Mouse (Mus musculus) hindbrain, embryonic 13.5 days (tissue): ENCODE results near the gene Tbc1d2. TPM values are rescaled to one million over a fixed set of nuclear protein-coding genes. Genes with fewer than 3 reads are reported as not detected.

Source experiments
- ATAC-seq: fragments of 200-750 bp; cut with Nextera tagmentation; 2 replicates; pipeline ENCODE4 v1.8.0; 2017; ENCODE audit warnings: moderate TSS enrichment; ENCODE audit not compliant: low FRiP score
- H3K27ac ChIP-seq: fragments of 300-500 bp; sonication (generic); 2 replicates; pipeline ENCODE4 v1.5.1; 2015; ENCODE audit warnings: inconsistent platforms, mild to moderate bottlenecking, moderate library complexity
- H3K27me3 ChIP-seq: fragments of 300-500 bp; sonication (generic); 2 replicates; pipeline ENCODE4 v1.6.1; 2015; ENCODE audit warnings: mild to moderate bottlenecking, inconsistent platforms
- H3K36me3 ChIP-seq: fragments of 300-500 bp; sonication (generic); 2 replicates; pipeline ENCODE4 v1.6.1; 2015; ENCODE audit warnings: mild to moderate bottlenecking, inconsistent platforms
- H3K4me1 ChIP-seq: fragments of 300-500 bp; sonication (generic); replicated peaks from 2 replicates; pipeline ENCODE4 v1.6.1; 2015; ENCODE audit warnings: inconsistent platforms
- H3K4me2 ChIP-seq: fragments of 300-500 bp; sonication (generic); 2 replicates; pipeline ENCODE4 v1.6.1; 2015; ENCODE audit warnings: inconsistent platforms, mild to moderate bottlenecking, moderate library complexity
- H3K4me3 ChIP-seq: fragments of 300-500 bp; sonication (generic); 2 replicates; pipeline ENCODE4 v1.5.1; 2015; ENCODE audit warnings: mild to moderate bottlenecking, inconsistent platforms
- H3K9ac ChIP-seq: fragments of 300-500 bp; sonication (generic); 2 replicates; pipeline ENCODE4 v1.6.1; 2015; ENCODE audit warnings: mild to moderate bottlenecking, inconsistent platforms
- H3K9me3 ChIP-seq: fragments of 300-500 bp; sonication (generic); 2 replicates; pipeline ENCODE4 v1.6.1; 2016; ENCODE audit warnings: inconsistent platforms
- WGBS: fragments of 180-500 bp; shearing (Covaris S2); methylation state at CpG from one replicate; pipeline ENCODE4 v1.1.7; 2015; 5-methylcytosine and 5-hydroxymethylcytosine counted together
- polyA plus RNA-seq: library from polyadenylated mRNA; unstranded; fragments of >200 nt; fragmentation: Nextera tagmentation; extraction: Ambion mirVana; gene quantifications from 2 replicates; pipeline ENCODE4 v1.2.1, GENCODE M21; 2015

Gene Tbc1d2
- polyA plus RNA-seq, 1 experiment from 2014 or later, result 0.73 TPM

DNA sequence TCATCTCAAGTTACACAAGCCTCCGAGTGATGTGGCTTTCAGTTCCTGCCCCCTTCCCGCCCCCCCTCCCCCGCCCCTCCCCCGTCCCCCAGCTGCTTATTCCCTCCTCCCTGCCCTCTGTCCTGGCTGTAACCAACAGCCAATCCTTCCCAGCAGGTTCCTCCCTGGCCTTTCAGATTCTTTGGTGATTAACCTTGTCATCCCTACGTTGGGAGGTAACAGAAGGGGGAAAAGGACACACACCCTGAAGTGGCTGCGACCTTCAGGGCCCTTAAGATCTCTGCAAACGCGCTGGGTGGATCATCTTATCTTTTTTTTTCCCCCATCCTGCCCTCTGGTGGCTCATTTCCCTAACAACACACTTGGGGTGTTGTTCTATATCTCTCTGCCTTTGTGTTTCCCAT is 15.4 kb upstream of the Tbc1d2 start:
- no peak for ATAC-seq
- Histone ChIP-seq H3K9ac (no peak overlapping the region), H3K27ac (no peak overlapping the region), H3K27me3 (peaks cover 5% of the 10 kb centered on the region; the same call in 1 of the 2 replicates), H3K4me3 (no peak overlapping the region), H3K4me2 (peak overlapping the region; percentile 57), H3K4me1 (peaks cover 28% of the 10 kb centered on the region), H3K36me3 (0 out of 2 replicates have a peak, but pooled peaks cover 3% of the 10 kb centered on the region), H3K9me3 (no peaks in the 10 kb centered on the region)
- 1% methylated on average over 5 of the region's 8 CpGs for WGBS

DNA sequence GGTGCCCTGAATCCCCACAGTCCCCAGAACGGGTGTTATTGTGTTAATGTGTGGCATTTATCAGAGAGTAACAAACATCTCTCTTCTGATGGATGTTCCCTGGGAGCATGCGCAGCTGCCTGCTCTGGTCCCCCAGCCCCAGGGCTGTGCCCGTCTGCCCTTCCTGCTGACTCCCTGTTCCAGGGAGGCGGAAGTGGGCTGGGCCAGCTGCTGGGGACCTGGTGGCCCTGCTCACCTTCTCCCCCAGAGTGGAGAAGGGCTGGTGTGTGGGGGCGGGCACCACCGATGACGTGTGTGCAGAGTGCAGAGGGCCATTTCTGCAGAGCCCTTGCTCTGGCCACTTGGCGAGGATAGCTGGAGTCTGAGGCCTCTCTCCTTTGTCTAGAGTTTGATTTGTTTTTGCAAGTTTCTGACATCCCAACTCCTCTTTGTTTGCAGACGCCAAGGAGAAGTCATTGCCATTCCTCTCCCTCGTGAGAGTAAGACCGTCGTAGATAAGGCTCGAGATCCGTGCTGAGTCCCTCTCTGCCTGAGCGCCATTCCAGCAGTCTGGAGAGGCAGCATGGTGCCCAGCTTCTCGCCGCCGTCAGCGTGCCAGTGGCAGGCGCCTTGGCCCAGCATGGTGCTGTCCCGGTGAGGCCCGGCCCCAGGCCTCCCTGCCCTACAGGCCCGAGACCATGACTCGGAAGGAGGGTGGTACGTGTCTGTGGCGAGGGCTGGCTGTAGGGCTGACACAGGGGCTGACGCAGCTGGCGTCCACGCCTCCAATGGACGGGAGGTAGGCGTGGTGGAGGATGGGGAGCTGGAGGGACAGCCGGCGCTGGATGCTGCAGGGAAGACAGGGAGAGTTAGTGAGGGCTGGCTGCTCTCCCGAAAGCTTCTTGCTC is 14.4 kb upstream of the Tbc1d2 start:
- peaks cover 11% of the 10 kb centered on the region for H3K27me3 ChIP-seq
- ATAC-seq, result peak; percentile 84
- 0 out of 2 replicates have a peak, but pooled peaks cover 3% of the 10 kb centered on the region for H3K36me3 ChIP-seq
- H3K4me3 ChIP-seq, result peak overlapping the region; percentile 33
- H3K9ac ChIP-seq, result peak overlapping the region; percentile 69
- peak overlapping the region; percentile 57 for H3K4me2 ChIP-seq
- H3K4me1 ChIP-seq, result peaks cover 23% of the 10 kb centered on the region
- H3K9me3 ChIP-seq, result no peaks in the 10 kb centered on the region
- peak overlapping the region; percentile 78 for H3K27ac ChIP-seq
- WGBS, result 3% methylated on average over 34 of the region's 34 CpGs

DNA sequence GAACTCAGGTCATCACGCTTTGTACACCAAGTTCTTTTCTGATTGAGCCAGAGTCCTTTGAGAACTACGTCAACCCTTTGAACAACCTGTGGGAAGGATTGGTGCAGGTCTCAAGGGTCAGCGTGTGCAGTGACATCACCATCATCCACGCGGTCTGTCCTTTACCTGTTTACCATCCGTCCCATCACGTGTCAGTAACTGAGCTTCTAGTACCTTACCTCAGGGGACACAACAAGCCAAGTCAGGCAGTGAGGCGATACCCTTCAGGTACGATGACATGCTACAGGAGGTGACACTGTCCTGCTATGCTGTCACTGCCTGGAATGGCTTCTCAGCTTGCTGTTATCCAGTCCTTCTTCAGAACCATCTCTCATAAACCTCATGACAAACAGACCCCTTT is 11.4 kb upstream of the Tbc1d2 start:
- ATAC-seq, result no peak
- Histone ChIP-seq H3K4me3 (no peak overlapping the region), H3K36me3 (no peaks in the 10 kb centered on the region), H3K4me1 (peaks cover 20% of the 10 kb centered on the region), H3K27me3 (peaks cover 9% of the 10 kb centered on the region), H3K4me2 (no peak overlapping the region), H3K27ac (no peak overlapping the region), H3K9me3 (no peaks in the 10 kb centered on the region), H3K9ac (no peak overlapping the region)
- 76% methylated on average over 9 of the region's 9 CpGs for WGBS

DNA sequence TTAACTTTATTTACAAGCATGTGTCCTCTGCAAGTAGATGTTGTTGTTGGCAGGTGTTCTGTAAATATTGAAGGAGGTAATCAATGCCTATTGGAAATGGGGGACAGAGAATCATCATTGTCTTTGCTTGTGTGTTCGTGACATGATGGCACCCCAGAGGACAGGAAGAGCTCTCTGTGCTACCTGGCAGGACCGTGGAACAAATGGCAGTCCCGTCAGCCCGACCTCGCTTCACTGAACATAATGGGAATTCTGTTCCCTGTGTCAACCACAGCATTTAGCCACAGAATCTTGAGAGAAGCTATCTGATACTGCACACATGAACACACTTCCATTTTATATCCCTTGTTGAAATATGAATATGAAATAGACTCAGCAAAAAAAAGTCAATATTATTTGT is 8.9 kb upstream of the Tbc1d2 start:
- ATAC-seq, result no peak
- no peak overlapping the region for H3K9ac ChIP-seq
- peaks cover 17% of the 10 kb centered on the region for H3K27me3 ChIP-seq
- no peaks in the 10 kb centered on the region for H3K9me3 ChIP-seq
- H3K27ac ChIP-seq, result no peak overlapping the region
- H3K4me1 ChIP-seq, result peaks cover 11% of the 10 kb centered on the region
- H3K4me3 ChIP-seq, result no peak overlapping the region
- H3K4me2 ChIP-seq, result no peak overlapping the region
- WGBS, result 45% methylated on average over 5 of the region's 5 CpGs
- H3K36me3 ChIP-seq, result no peaks in the 10 kb centered on the region

DNA sequence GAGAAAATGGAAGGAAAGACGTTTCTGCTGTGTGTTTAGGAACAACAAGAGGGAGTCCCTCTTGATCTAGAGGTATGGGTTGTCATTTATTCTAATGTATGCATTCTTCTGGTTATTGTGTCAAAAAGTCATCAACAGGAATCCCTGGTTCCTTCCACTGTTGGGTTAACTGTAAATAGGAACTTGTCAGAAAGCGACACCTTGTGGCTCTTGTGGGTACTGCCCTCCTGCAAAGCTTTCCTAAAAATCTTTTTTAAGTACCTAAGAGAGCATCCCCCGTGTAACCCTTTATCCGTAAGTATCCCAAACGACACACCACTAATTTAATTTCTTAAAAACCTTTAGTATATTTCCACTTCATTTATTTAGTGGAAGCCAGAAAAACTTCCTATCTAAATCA is 7.1 kb upstream of the Tbc1d2 start:
- Histone ChIP-seq H3K9me3 (no peaks in the 10 kb centered on the region), H3K27ac (no peak overlapping the region), H3K4me1 (no peaks in the 10 kb centered on the region; the same call in 1 of the 2 replicates), H3K36me3 (no peaks in the 10 kb centered on the region), H3K4me3 (no peak overlapping the region), H3K4me2 (no peak overlapping the region), H3K9ac (no peak overlapping the region), H3K27me3 (peaks cover 30% of the 10 kb centered on the region)
- ATAC-seq, result no peak
- WGBS, result 15% methylated on average over 5 of the region's 5 CpGs

DNA sequence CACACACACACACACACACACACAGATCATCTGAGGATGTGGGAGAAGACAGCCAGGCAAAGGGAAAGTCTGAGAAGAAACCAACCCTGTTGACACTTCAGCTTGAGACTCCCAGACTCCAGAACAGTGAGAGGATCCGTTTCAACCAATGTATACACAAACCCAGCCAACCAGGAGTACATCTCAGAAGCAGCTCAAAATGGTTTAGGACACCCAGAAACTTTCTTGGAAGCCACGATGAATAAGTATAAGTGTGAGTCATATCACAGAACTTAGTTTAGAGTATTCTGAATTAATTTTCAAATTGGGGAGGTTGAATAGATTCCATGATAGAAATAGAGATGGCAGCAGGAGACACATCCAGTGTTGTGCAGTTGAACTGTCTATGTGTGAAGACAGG is 5.9 kb upstream of the Tbc1d2 start:
- H3K4me3 ChIP-seq, result no peak overlapping the region
- no peak overlapping the region for H3K9ac ChIP-seq
- H3K4me2 ChIP-seq, result no peak overlapping the region
- H3K4me1 ChIP-seq, result peaks cover under 1% of the 10 kb centered on the region
- no peak overlapping the region for H3K27ac ChIP-seq
- WGBS, result 86% methylated on average over 2 of the region's 2 CpGs
- no peaks in the 10 kb centered on the region for H3K9me3 ChIP-seq
- no peaks in the 10 kb centered on the region for H3K36me3 ChIP-seq
- ATAC-seq, result no peak
- H3K27me3 ChIP-seq, result peaks cover 42% of the 10 kb centered on the region

DNA sequence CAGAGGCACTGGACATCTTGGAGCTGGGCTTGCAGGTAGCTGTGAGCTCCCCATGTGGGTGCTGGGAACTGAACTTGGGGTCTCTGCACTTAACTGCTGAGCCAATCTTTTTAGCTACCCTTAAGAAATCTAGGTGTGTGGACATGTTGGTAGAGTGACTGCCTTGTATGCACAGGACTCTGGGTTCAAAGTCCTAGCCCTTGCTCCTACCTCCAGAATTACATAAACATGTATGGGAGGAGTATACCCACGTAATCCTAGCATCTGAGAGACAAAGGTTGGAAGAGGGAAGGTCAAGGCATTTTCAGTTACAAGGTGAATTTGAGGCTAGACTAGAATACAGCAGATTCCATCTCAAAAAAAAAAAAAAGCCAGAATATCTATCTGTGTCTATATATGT is 5.3 kb upstream of the Tbc1d2 start:
- WGBS, result 66% methylated on average over 1 of the region's 1 CpGs
- ATAC-seq, result no peak
- Histone ChIP-seq H3K27ac (no peak overlapping the region), H3K4me2 (no peak overlapping the region), H3K9ac (no peak overlapping the region), H3K4me3 (no peak overlapping the region), H3K27me3 (peaks cover 46% of the 10 kb centered on the region), H3K36me3 (no peaks in the 10 kb centered on the region), H3K9me3 (no peaks in the 10 kb centered on the region), H3K4me1 (peaks cover 7% of the 10 kb centered on the region)

DNA sequence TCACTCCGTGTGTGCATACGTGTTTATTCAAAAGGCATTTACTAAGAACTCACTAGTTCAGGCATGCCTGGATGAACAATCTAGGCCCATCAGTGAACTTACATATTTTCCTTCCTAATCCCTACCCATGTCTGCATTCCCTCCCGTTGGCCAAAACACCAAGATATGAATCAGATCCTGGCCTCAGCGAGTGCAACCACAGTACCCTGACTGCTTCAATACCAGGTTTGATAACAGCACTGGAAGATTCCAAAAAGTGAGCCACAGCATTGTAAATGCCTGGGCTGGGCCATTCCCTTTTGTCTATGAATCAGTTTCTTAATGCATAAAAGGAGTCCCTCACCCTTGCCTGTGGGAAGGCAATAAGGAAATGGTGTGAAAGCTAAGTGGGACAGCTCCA is 848 bp downstream of the Tbc1d2 start:
- H3K4me1 ChIP-seq, result peaks cover 14% of the 10 kb centered on the region
- no peak for ATAC-seq
- H3K27me3 ChIP-seq, result peaks cover 53% of the 10 kb centered on the region
- no peaks in the 10 kb centered on the region for H3K36me3 ChIP-seq
- peak overlapping the region; percentile 72; the same call in 1 of the 2 replicates for H3K9ac ChIP-seq
- no peak overlapping the region for H3K27ac ChIP-seq
- 66% methylated on average over 4 of the region's 4 CpGs for WGBS
- peak overlapping the region; percentile 88 for H3K4me2 ChIP-seq
- H3K4me3 ChIP-seq, result peak overlapping the region; percentile 63
- no peaks in the 10 kb centered on the region for H3K9me3 ChIP-seq

DNA sequence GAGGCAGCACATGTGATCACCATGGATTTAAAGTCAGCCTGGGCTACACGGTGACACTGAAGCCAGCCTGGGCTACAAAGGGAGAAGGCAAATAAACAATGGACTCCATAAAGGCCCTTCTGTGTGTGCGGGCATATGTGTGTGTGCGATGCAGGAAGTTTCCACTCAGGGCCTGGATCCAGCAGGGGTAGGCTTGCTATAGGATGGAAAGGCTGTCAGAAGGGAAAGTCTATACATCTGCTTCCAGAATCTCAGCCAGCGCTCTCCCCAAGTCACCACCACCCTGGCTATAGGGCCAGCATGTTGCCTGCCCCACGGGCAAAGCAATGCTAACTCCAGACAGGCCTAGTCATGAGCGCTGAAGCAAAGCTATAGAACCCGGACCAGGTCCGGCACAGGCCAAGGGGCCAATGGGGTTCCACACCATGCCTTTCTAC is 6.3 kb downstream of the Tbc1d2 start:
- H3K27ac ChIP-seq, result no peak overlapping the region
- peaks cover 10% of the 10 kb centered on the region for H3K27me3 ChIP-seq
- no peaks in the 10 kb centered on the region for H3K36me3 ChIP-seq
- no peaks in the 10 kb centered on the region for H3K4me1 ChIP-seq
- no peak for ATAC-seq
- H3K4me2 ChIP-seq, result no peak overlapping the region
- no peaks in the 10 kb centered on the region for H3K9me3 ChIP-seq
- H3K4me3 ChIP-seq, result no peak overlapping the region
- H3K9ac ChIP-seq, result no peak overlapping the region
- 87% methylated on average over 8 of the region's 8 CpGs for WGBS

DNA sequence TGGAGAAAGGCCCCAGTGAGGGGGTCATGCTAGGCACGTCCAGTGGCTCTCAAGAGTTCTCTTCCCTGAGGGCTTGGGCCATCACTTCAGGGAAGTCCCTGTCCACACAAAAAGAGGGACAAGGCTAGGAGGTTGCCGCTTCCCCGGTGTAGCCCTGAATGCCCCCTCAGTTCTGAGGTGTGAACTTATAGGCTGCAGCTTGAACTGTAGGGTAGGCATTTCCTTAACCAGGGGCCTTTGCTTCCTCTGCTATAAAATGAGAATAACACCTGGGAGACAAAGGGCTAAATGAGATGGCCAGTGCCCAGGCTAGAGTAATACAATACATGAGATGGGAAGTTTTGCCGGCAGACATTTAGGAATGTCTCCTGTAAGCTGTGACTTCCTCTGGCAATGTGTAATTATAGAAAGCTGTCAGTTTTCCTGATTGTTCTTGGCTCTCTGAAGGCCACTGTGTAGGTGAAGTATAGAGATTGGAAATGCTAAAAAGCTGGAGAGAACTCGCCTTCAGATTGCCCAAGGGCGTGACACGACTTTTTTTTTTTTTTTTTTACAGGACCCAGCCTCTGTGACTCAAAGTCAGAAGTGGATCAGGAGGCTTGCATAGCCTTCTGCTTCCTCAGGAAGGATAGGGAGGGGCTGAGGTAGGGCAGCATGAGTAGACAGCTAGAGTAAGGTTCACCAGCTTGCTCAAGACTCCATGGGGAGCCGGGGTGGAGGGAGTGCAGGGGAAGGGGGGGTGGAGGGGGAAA is 6.9 kb downstream of the Tbc1d2 start:
- Histone ChIP-seq H3K9ac (no peak overlapping the region), H3K27ac (peak overlapping the region; percentile 40; the same call in 1 of the 2 replicates)
- ATAC-seq, result no peak

DNA sequence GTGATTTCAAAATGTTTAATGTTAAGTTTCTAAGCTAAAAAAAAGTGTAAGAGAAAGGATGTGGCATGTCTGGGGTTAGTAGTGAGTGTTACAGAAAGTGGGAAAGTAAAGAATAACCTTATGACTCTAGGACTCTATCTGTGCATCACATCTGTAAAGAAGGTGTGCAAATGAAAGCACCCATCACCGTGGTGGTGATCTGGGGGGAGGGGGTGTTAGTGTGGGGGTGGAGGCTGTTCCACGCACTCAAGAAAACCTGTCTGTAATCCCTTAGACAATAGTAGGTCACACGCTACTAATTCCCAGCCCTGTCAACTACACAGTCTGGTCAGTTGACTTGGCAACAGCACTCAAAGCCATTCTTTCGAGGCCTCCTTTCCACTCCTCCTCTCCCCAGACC is 8.7 kb downstream of the Tbc1d2 start:
- Histone ChIP-seq H3K4me1 (no peaks in the 10 kb centered on the region), H3K4me3 (no peak overlapping the region), H3K9me3 (no peaks in the 10 kb centered on the region), H3K27me3 (no peaks in the 10 kb centered on the region), H3K27ac (no peak overlapping the region), H3K9ac (no peak overlapping the region), H3K36me3 (no peaks in the 10 kb centered on the region), H3K4me2 (no peak overlapping the region)
- 53% methylated on average over 4 of the region's 4 CpGs for WGBS
- no peak for ATAC-seq

More for the DNA sequence above, 6.9 kb downstream of the Tbc1d2 start:
- Histone ChIP-seq H3K4me3 (no peak overlapping the region), H3K9me3 (no peaks in the 10 kb centered on the region), H3K4me1 (no peaks in the 10 kb centered on the region), H3K36me3 (no peaks in the 10 kb centered on the region), H3K27me3 (peaks cover 4% of the 10 kb centered on the region), H3K4me2 (no peak overlapping the region)
- WGBS, result 81% methylated on average over 8 of the region's 8 CpGs

DNA sequence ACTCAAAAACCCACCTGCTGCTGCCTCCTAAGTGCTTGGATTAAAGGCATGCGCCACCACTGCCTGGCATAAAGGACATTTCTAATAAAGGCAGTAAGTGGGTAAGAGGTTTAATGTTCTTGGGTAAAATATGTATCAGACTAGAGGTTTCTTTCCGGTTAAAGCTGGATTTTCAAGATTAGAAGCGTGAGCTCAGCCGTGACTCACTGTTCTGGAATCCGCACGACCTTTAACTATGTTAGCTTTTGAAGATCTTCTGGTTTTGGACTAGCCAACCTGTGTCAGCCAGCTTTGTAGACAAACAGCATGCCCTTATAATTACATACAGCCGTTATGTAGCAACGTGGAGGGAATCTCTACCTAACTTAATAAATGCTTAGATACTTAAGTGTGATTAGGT is 10.1 kb downstream of the Tbc1d2 start:
- Histone ChIP-seq H3K4me3 (no peak overlapping the region), H3K27me3 (no peaks in the 10 kb centered on the region), H3K9me3 (no peaks in the 10 kb centered on the region), H3K4me1 (no peaks in the 10 kb centered on the region), H3K9ac (no peak overlapping the region), H3K27ac (no peak overlapping the region), H3K4me2 (no peak overlapping the region), H3K36me3 (no peaks in the 10 kb centered on the region)
- 91% methylated on average over 8 of the region's 8 CpGs for WGBS
- ATAC-seq, result no peak
